10 mouse cellular contexts compared by ENCODE assay signal in genomic region chr4:59196346-59197077, GRCm38 (mm10). TPM values are rescaled to one million over a fixed set of nuclear protein-coding genes. Genes with fewer than 3 reads are reported as not detected.
DNase-seq lines count a peak whose midpoint lies in the region; ATAC-seq and TF ChIP-seq lines count a peak whose summit lies in the region.
"Had no signal": no experiment of that assay in that cellular context is flagged by ENCODE, and none has a peak within 500 bp of the region (broad histone marks: within the 10 kb centered on the region; RNA-seq: fewer than 3 reads in every experiment).

No protein-coding gene starts in this region.

- DNase-seq in kidney, adult 2 months: peak; percentile 18
- DNase-seq in kidney, adult 11 months: no peak
- peak; percentile 74 for DNase-seq in c-Kit-positive CD71-positive TER-119-negative erythroid progenitor cells, embryonic 14.5 days (ENCODE audit: low read depth)
- peak; percentile 14 to 27 for DNase-seq in kidney, postnatal 4 days
- DNase-seq in neural tube, embryonic 11.5 days (ENCODE audit: low spot score): no peak
- DNase-seq in cerebellum, adult 11-12 months: no peak
- no peak for DNase-seq in T-cell, adult 2 months (ENCODE audit: low spot score)

- peaks cover 9% of the 10 kb centered on the region for H3K4me1 ChIP-seq in kidney, adult 2 months (ENCODE audit: control insufficient read depth, insufficient read depth, low read length)
- H3K4me1 ChIP-seq in neural tube, embryonic 11.5 days (ENCODE audit: control insufficient read depth, insufficient read depth, low read length): peaks cover 14% of the 10 kb centered on the region
- peaks cover 31% of the 10 kb centered on the region for H3K4me1 ChIP-seq in forebrain, embryonic 16.5 days (replicated peaks; ENCODE audit: control insufficient read depth, insufficient read depth, low read length)

- H3K4me3 ChIP-seq in kidney, adult 2 months (ENCODE audit: insufficient read depth, low read depth, low read length): no peak overlapping the region
- H3K4me3 ChIP-seq in neural tube, embryonic 11.5 days (ENCODE audit: low read depth, low read length): no peak overlapping the region
- H3K4me3 ChIP-seq in forebrain, embryonic 16.5 days (replicated peaks; ENCODE audit: low read length): no peak overlapping the region

- H3K4me2 ChIP-seq in neural tube, embryonic 11.5 days (ENCODE audit: low read depth): no peak overlapping the region
- H3K4me2 ChIP-seq in forebrain, embryonic 16.5 days (ENCODE audit: low read length): no peak overlapping the region

- H3K9ac ChIP-seq in neural tube, embryonic 11.5 days (ENCODE audit: low read length): no peak overlapping the region
- no peak overlapping the region for H3K9ac ChIP-seq in forebrain, embryonic 16.5 days (replicated peaks; ENCODE audit: low read depth, low read length)

- no peak for TF ChIP-seq POLR2A in kidney, adult 2 months (IDR thresholded peaks at IDR 0.05; ENCODE audit: low read depth, low read length)

- no peaks in the 10 kb centered on the region for H3K27me3 ChIP-seq in kidney, adult 2 months (replicated peaks; ENCODE audit: control insufficient read depth, insufficient read depth, low read length)
- no peaks in the 10 kb centered on the region for H3K27me3 ChIP-seq in neural tube, embryonic 11.5 days (ENCODE audit: control insufficient read depth, insufficient read depth, low read length)
- H3K27me3 ChIP-seq in forebrain, embryonic 16.5 days (replicated peaks; ENCODE audit: control insufficient read depth, insufficient read depth, low read length): no peaks in the 10 kb centered on the region

- H3K36me3 ChIP-seq in kidney, adult 2 months (ENCODE audit: control insufficient read depth, insufficient read depth, low read length): no peaks in the 10 kb centered on the region
- no peaks in the 10 kb centered on the region for H3K36me3 ChIP-seq in neural tube, embryonic 11.5 days (ENCODE audit: control insufficient read depth, insufficient read depth, low read length)
- no peaks in the 10 kb centered on the region for H3K36me3 ChIP-seq in forebrain, embryonic 16.5 days (ENCODE audit: control insufficient read depth, insufficient read depth)

- no peak for TF ChIP-seq CTCF in kidney, adult 2 months (conservative IDR thresholded peaks at IDR 0.05; ENCODE audit: insufficient read depth, insufficient read length, low read depth, low read length)

- H3K27ac ChIP-seq in kidney, adult 2 months (ENCODE audit: insufficient read depth, low read depth, low read length): no peak overlapping the region
- no peak overlapping the region for H3K27ac ChIP-seq in neural tube, embryonic 11.5 days (ENCODE audit: low read depth, low read length)
- H3K27ac ChIP-seq in forebrain, embryonic 16.5 days (ENCODE audit: low read length): no peak overlapping the region

- no peaks in the 10 kb centered on the region for H3K9me3 ChIP-seq in neural tube, embryonic 11.5 days (ENCODE audit: control insufficient read depth, low read length)
- no peaks in the 10 kb centered on the region for H3K9me3 ChIP-seq in forebrain, embryonic 16.5 days (ENCODE audit: control insufficient read depth, low read length)

- peak; percentile 37; the same call in 1 of the 2 replicates for ATAC-seq in neural tube, embryonic 11.5 days (ENCODE audit: insufficient read depth, low FRiP score, low TSS enrichment)
- ATAC-seq in forebrain, embryonic 16.5 days: no peak
- ATAC-seq: activated CD4-positive, CD25-positive, alpha-beta regulatory T cell, adult 4 months had no signal

- WGBS in kidney, adult 2 months: 17% methylated on average over 12 of the region's 12 CpGs
- 37% methylated on average over 12 of the region's 12 CpGs for WGBS in neural tube, embryonic 11.5 days
- 55% methylated on average over 12 of the region's 12 CpGs for WGBS in forebrain, embryonic 16.5 days

RNA-seq across cellular contexts. Expression of gene Ugcg, which starts 7.5 kb away (rescaled TPM):
- polyA plus RNA-seq in kidney, adult 2 months (2012; rRNA removed): 7.4 and 11.6 TPM in 2 replicates
- 12.1 and 12.4 TPM in 2 replicates for polyA plus RNA-seq in neural tube, embryonic 11.5 days (2014; fragmentation: Nextera tagmentation; extraction: Ambion mirVana)
- 17.9 and 18.3 TPM in 2 replicates for polyA plus RNA-seq in forebrain, embryonic 16.5 days (2015; fragmentation: Nextera tagmentation; extraction: Ambion mirVana)

RNA-seq across cellular contexts. Expression of gene AI481877, which starts 57.7 kb away (rescaled TPM):
- not detected in 2 replicates for polyA plus RNA-seq in kidney, adult 2 months (2012; rRNA removed)
- polyA plus RNA-seq in neural tube, embryonic 11.5 days (2014; fragmentation: Nextera tagmentation; extraction: Ambion mirVana): not detected in 2 replicates
- polyA plus RNA-seq in forebrain, embryonic 16.5 days (2015; fragmentation: Nextera tagmentation; extraction: Ambion mirVana): not detected in 2 replicates
- polyA plus RNA-seq: activated CD4-positive, CD25-positive, alpha-beta regulatory T cell, adult 4 months; gonadal fat pad, adult 2 months had no signal

Comparison
In these comparisons a context has a peak if more than half of its experiments do, and no peak if none do; other contexts are left out.
1. DNase-seq: peak in kidney, adult 2 months (single experiment), c-Kit-positive CD71-positive TER-119-negative erythroid progenitor cells, embryonic 14.5 days (single experiment) and kidney, postnatal 4 days (2 of 2); none in kidney, adult 11 months (single experiment), neural tube, embryonic 11.5 days (single experiment), cerebellum, adult 11-12 months (single experiment) and T-cell, adult 2 months (single experiment).